Mouse (Mus musculus): ENCODE data around the gene Psap. TPM values are rescaled to one million over a fixed set of nuclear protein-coding genes. Genes with fewer than 3 reads are reported as not detected.

Psap gene
- total RNA-seq, 2 experiments from 2014 or later: 1,223 to 1,254 TPM

DNA sequence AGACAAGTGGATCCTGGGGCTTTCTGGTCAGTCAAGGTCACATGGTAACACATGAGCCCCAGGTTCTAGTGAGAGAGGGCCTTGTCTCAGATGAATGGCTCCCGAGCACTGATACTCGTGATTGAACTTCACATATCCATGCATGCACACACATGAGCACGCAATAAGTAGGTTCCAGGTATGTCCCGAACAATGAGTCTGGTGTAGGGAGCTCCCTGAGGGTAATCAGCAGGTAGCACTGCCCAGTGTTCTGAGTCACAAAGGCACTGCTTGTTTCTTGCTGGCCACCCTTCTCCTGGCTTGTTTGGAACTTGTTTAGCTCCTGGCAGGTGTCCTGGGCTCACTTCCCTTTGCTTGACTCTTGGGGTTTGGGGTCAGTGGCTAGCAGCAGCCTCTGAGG is 9.7 kb downstream of the Psap start:
- no peak for DNase-seq (ENCODE audit: low spot score in 2 of 2)

DNA sequence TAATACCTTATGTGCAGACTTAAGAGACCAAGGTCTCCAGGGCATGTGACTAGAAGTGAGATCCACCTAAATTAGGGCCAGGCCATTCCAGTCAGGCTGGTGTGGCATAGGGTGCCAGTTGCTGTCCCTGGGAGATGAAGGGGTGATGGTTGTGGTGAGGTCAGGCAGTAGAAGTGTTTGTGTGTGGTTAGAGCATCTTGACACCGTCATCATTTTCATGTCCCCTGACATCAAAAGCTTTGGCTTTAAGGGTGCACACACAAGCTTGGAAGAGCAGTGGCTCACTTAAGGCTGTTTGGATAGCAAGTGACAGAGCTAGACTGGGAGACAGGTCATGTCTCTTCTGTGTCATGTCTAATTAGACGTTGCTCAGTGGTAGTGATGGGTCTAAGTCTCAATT is 10.3 kb downstream of the Psap start:
- DNase-seq (ENCODE audit: low spot score in 2 of 2): no peak

DNA sequence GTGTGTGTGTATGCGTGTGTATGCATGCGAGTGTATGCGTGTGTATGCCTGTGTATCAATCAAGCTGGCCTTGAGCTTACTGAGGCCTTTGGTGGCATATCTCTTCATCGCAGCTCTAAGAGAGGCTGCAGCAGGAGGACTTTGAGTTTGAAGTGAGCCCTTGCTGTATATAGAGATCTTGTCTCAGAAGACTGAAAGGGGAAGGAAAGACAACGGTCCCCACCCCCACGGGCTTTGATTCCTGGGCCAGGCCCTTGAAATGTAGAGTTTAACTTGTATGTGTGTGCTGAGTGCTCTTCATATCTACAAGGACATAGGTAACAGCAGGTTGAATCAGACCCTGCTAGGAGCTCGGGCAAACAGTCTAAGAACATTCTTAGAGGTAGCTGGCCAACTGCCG is 11.8 kb downstream of the Psap start:
- DNase-seq (ENCODE audit: low spot score in 2 of 2): peak in 1 of 2 experiments; percentile 31

DNA sequence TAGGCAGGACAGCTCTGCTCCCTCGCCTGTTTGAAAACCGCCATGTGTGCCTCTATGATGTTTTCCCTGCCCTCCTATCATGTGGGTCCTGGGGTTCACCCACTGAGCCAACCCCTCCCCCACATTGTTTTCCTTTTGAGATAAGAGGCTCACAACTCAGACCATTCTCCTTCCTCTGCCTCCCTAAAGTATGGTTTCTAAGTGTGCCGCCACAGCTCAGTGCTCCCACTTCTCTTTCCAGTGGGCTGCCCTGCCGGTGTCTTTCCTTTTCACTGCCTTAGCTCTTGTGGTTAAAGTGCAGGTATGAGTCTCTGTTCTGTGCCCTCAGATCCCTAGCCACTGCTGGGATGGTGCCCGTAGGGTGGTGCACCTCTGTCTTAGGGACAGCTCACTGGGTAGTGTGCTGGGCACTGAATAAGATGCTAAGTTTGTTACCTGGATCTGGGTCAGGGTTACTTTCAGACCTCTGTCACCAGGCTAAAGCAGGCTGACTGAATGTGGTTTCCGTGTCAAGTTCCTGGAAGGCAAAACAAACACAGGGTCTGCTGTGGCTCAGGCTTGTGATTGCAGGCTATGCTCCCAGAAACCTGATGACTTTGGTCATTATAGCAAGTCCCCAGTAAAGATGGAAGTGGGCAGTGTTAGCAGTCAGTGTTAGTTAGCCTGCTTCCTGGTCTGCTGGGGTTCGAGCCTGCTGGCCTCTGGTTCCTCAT is 12.8 kb downstream of the Psap start:
- peak in 1 of 2 experiments; percentile 4 for DNase-seq (ENCODE audit: low spot score in 2 of 2)

DNA sequence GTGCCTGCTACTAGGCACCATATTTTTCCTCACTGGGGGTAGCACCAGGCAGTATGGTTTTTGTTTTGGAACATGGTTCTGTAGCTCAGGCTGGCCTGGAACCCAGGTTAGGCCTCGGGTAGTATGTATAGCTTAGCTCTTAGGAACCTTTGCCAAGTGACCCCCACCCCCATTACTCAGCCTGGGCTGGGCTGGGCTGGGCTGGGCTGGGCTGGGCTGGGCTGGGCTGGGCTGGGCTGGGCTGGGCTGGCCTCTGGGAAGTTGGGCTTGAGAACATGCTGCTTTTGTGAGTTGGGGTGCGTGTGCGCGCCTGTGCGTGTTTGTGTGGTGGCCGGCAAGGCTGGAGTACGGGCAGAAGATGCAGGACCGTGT is 13.3 kb downstream of the Psap start:
- DNase-seq (ENCODE audit: low spot score in 2 of 2): no peak

DNA sequence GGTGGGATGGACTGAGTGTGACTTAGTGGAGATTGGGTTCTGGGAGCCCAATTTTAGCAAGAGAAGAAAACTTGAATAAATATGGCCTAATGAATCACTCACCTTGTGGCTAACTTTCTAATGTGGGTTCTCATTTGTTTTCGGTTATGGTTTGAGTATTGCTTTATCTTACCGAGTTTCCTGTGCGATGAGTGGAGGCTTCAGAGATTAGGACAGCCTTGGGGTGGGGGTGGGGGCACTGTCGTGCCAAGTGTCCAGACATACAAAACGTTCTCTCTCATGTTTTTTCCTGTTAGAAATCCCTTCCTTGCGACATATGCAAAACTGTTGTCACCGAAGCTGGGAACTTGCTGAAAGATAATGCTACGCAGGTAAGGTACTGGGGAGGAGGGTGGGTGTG is 14.8 kb downstream of the Psap start:
- DNase-seq (ENCODE audit: low spot score in 2 of 2): no peak

DNA sequence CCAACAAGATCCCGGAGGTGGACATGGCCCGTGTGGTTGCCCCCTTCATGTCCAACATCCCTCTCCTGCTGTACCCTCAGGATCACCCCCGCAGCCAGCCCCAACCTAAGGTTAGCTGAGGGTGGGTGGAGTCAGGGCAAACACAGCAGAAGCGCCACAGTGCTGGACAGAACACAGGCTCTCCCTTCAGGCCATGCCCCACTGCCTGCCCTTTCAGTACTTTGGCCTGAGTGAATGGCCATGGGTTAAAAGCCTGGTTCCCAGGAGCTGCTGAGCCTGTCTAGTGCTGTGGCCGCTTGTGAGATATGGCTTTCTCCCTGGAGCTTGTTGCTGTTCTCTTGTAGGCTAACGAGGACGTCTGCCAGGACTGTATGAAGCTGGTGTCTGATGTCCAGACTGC is 17.2 kb downstream of the Psap start:
- DNase-seq (ENCODE audit: low spot score in 2 of 2): no peak

DNA sequence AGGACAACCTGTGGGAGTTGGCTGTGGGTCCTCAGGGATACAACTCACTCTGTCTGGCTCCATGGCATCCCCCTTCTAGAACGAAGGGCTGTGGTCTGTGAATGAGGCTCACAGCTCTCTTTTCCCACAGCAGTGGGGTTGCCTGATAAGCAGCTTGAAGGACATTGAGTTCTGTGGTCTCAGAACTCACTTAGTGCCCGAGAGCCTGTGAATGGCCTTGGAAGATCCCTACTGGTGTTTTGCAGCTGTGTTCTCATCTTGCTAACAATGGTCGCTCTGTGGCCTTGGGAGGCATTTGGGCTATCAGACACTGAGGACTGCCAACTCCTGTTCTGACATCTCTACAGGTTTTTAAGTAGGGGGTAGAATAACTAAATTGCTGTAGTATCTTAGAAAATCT is 17.9 kb downstream of the Psap start:
- no peak for DNase-seq (ENCODE audit: low spot score in 2 of 2)

DNA sequence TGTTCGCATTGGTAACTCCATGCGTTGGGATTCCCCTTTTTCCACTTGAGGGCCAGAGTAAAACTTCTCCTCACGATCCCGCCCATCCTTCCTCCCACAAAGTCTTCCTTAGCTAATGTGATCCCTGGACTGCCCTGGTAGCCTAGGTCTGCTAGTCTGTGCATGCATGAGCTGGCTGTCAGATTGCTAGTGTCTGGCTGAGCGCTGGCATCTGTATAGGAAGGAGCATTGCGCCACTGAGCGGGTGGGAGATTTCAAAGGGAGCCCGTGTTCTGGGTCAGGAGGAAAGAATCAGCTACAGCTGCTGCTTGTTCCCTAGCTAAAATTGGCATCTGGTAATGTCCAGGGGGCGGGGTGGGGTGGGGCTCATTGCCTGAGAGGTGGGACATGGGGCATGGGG is 18.6 kb downstream of the Psap start:
- peak in 1 of 2 experiments; percentile 19 for DNase-seq (ENCODE audit: low spot score in 2 of 2)

DNA sequence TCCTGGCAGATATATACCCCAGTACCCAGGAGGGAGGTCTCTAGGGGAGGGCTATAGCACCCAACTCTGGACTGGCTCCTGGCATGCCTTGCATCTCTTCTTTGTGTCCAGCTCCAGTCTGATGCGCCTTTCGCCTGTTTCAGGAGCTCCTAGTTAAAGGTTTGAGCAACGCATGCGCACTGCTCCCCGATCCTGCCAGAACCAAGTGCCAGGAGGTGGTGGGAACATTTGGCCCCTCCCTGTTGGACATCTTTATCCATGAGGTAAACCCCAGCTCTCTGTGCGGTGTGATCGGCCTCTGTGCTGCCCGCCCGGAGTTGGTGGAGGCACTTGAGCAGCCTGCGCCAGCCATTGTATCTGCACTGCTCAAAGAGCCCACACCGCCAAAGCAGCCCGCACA is 22.2 kb downstream of the Psap start:
- DNase-seq (ENCODE audit: low spot score in 2 of 2): peak in 1 of 2 experiments; percentile 25

DNA sequence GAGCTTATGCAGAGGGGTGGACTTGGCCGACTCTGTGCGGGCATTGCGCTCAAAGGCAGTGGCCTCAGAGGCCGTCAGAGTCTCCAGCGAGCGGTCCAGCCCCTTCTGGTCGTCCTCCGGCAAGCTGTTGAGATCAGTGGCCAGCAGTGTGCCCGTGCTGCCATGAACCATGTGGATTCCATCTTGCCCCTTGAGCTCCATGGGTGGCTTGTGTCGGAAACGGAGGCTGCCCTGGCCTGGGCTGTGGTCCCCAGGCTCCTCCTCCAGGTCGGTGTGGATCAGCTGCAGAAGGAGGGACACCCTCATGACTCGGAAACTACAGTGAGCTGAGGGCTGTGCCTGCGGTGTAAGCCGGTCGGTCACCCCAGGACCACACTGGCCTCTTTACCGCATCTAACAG is 26.0 kb downstream of the Psap start:
- peak in 1 of 2 experiments; percentile 19 for DNase-seq (ENCODE audit: low spot score in 2 of 2)

DNA sequence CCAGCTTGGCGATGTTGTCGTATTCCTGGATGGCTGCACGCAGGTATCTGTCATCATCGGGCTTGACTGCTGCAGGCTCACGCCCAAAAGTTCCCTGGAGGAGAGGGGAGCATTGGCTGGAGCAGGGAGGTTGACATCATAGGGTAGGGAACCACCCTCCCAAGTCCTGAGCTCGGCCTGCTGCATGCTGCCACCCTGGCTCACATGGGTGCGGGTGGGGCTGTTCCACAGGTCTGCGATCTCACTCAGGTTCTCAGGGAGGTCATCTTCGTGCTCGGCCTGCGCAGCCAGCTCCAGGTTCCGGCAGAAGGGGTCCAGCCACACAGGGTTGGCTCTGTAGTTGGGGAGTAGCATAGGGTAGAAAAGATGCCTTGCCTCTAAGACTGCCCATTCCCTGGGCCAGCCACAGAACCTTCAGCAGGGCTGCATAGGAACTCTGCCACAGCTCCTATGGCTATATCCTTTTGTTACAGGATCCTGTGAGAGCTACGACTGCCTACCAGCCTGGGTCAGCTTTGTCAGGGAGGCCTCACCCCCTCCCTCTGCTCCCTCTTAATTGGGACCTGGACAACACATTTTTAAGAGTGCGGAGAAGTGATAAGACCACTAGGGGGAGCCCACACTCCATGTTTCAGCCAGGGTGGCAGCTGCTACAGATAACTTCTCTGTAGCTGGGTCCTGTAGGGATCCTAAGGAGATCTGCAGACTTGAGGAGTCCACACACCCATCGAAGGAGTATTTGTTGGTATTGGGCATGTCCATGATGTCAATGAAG is 27.6 kb downstream of the Psap start:
- peak; percentile 75 to 85 for DNase-seq (ENCODE audit: low spot score in 2 of 2)

DNA sequence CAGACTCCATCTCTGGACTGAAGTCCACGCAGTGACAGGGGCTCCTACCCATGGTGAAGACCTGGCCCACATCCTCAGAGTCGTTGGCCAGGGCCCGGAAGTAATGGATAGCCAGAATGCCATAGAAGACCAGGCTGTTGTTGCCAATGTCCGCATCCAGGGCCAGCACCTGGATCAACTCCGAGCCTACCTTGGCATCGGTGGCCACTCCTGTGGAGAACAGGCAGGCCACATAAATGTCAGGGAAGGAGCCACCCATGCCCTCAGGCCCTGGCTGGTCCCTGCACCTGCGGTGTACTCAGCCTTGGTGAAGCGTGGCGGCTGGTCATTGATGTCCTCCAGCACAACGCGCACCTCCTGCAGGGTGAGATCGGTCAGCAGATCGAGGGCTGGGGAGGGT is 33.2 kb downstream of the Psap start:
- DNase-seq (ENCODE audit: low spot score in 2 of 2): no peak

DNA sequence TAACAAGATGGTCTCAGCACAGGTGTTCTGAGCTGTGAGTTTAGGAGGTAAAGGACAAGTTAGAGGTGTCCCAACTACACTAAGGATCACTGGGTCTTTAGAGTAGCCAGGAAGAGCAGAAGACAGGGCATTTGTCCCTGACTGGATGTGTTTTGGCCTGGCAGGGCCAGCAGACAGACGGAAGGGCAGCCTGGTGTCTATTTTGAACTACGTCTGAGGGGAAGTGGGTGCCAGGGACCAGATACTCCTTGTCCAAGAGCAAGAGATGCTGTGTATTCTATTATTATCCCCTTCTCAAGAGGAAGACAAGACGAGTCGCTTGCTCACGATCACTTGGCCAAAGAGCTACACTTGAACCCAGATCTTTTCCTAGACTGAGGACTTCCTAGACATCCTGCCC is 36.2 kb downstream of the Psap start:
- no peak for DNase-seq (ENCODE audit: low spot score in 2 of 2)

DNA sequence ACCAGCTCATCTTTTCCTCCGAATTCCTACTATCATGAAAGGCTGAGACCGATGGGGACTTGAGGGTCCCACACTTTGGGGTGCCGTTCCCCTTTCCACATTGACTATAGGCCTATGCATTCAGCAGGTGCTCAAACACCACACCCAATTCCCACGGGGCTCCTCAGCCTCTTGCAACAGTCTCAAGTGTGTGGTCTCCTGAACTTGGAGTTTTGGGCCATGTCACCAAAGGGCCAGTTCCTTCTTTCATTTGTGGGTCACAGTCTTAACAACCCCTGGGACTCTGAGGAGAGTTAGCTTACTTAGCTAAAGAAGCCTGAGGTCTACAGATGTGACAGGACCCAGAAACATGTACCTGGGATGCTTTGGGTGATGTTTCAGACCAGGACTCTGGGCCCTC is 38.7 kb downstream of the Psap start:
- DNase-seq (ENCODE audit: low spot score in 2 of 2): no peak

DNA sequence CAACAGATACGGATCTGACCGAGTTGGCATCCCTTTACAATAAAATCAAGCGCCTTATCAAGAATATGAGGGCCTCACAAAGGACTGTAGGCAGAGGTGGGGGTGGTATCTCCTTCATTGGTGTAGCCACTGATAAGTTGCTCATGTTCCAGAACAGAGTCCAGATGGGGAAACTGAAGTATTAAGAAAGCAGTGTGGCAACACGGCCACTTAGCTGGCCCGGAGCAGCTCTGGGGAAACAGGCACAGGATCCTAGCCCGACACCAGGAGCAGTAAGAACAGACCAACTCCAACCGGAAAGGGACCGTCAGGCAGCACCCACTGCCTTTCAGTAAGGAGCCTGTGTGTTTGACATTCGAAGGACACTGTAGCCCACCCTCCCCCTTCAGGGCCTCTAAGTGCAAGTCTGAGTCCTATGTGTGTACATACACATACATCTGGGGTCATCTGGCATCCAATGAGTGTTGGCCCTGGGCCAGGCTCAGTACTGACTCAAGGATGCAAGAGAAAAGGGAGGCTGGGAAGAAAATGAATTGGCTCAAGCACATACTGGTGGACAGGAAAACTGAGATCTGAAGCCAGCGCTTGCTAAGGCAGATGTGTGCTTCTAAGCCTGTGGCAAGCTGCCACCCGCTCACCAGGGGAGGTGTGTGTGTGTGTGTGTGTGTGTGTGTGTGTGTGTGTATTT is 51.7 kb downstream of the Psap start:
- peak in 1 of 2 experiments; percentile 25 for DNase-seq (ENCODE audit: low spot score in 2 of 2)

DNA sequence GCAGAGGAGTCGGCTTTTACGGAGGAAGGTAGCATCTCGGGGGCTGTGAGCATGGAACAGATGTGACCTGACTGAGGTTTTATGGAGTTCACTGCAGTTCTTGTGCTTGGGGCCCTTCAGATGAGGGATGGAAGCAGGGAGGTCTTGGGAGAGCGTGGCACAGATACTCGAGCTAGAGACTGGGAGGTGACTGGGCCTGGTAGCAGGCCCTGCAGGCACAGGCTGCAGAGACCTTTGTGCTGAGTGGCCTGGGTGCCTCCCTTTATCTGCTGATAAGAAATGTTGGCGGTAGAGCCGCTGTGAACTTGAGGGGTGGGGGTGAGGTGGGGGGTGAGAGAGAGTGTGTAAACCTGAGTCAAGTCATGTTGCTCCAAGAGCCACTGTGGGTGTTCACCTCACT is 57.2 kb downstream of the Psap start:
- DNase-seq (ENCODE audit: low spot score in 2 of 2): no peak

DNA sequence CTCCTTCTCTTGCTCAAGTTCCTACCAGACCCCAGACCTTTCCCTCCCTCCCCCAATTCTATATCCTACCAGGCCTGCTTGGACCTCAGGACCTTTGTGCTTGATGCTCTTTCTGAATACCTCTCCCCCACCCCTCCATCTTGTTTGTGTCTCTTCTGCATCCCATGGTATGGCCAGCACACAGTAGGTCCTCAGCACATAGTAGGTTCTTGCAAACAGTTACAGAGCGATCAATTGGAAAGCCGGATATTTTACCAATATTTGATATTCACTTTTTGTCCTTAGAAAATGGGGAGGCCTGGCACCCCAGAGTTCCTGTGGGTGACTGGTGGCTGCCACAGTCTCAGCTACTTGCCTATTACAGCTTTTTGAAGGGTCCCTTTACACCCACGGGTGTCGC is 57.6 kb downstream of the Psap start:
- no peak for DNase-seq (ENCODE audit: low spot score in 2 of 2)

DNA sequence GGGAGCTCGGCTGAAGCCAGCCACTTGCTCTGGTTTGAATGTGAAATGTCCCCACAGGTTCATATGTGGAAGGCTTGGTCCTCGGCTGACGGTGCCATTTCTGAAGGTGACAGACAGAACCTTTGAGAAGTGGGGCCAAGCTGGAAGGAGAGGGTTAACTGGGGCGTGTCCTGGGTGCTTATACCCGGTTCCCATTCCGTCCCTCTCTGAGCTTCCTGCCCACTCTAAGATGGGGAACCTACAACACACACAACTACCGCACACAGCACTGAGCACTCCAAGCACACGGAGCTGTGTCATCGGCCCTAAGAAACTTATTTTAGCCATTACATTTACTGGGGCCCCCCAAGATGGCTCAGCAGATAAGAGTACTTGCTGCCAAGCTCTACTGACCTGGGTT is 64.1 kb downstream of the Psap start:
- no peak for DNase-seq (ENCODE audit: low spot score in 2 of 2)

DNA sequence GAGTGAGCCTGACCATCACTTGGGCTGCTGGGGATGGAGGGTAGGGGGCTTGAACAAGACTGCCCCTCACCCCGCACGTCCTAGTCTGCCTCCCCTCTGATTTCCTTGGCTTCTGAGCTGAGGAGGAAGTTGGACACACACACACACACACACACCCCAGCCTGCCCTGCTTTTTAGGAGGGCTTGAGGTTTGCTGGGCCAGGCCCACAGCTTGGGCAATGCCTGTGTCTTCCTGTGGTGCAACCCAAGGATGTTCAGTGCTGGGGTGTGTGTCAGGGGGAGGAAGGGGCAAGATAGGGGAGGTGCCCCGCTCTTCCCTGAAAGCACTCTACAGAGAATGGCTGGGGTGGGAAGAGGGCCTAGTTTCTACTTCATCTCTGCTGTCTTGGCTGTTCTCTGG is 66.7 kb downstream of the Psap start:
- DNase-seq (ENCODE audit: low spot score in 2 of 2): no peak

DNA sequence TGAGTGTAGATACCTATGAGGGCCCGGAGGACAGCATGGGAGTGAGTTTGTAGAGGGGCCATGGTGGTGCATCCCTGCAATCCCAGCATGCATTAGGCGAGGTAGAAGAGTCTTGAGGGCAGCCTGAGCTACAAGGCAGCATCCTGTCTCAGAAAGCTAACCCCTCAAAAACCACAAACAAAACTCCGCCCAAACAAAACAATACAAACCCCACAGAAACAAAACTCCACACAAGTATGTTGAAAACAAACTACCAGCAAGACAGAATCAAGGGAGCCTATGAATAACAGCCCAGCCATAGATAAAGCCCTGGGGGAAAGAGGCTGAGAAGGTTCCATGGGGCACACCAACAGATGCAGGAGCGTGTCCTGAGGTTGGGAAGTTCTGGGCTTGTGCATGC is 68.6 kb downstream of the Psap start:
- DNase-seq (ENCODE audit: low spot score in 2 of 2): no peak

DNA sequence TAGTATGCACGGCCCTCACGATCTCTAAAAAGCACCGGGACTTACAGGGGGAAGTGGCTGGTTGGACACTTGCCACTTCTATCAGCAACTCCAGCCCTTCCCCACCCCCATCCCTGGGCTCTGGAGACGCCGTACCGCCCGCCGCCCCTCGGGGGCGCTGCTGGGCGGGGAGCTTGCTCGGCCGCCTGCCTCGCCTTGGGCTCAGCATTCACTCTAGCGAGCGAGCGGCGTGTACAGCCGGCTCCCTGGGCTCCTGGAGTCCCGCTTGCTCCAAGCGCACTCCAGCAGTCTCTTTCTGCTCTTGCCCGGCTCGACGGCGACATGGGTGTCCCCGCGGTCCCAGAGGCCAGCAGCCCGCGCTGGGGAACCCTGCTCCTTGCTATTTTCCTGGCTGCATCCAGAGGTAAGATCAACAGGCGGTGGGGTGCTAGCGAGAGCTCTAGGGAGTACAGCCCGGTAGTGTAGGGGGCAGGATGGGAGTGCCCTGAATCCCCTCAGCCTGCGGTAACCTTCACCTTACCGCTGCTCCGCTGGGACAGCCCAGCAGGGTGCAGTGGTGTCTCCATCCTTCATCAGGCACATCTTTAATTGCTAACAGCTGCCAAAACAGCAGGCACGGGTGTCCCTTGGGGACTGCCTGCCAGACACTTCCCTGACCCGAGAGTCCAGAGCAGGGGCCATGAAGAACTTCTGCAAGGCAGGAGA is 69.4 kb downstream of the Psap start, which contains the start of gene Vsir:
Vsir (plus strand) TSS at position 151 of the 705 bp plus-strand sequence.
- DNase-seq (ENCODE audit: low spot score in 2 of 2): peak; percentile 80 to 84

All from layer of hippocampus, postnatal 10 days (tissue).